Mouse (Mus musculus): ENCODE data around the gene Mab21l2.

DNA sequence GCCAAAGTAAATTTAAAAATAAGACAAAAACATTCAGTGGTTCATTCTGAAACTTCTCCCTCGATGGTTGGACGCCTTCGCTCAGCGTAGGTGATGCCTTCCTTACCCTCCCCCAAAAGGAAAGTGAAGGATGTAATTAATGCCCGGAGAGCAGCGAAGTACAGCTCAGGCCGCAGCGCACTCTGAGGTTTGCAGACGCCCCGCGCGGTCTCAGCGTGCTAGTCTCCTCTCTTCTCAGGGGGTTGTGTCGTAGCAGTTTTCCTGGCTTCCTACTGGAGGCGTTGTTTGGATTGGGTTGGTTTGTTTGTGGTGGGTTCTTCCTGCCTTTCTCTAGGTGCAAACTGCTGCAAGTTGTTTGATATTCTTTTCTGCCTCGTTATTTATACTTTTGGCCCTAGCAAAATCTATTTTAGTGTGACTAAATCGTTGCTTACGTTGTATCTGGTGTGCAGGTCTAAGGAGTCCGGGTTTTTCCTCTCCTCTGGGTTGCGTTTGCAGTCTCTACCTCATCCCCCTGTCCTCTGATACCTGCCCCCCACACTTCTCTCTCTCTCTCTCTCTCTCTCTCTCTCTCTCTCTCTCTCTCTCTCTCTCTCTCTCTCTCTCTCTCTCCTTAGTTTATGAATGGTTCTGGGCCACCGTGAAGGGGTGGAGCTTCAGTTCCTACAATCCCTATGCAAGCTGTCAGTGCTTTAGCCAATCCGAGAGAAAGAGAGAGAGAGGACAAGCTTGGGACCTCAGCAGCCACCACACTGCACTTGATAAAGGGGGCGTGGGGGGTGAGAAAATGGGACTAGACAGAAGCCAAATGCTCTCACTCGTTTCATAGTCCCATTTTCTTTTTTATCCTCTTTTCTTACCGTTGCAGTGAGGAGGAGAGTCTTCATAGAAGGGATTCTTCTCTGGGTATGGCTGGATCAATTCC lies at the start of gene Mab21l2:
- TF ChIP-seq POLR2AphosphoS5 (IDR thresholded peaks at IDR 0.05; ENCODE audit: insufficient replicate concordance, low read depth, low read length) (no peak), CTCF (IDR thresholded peaks at IDR 0.05; ENCODE audit: low read depth, low read length) (no peak), TAL1 (conservative IDR thresholded peaks at IDR 0.05; ENCODE audit: low read depth, low read length) (no peak), GATA2 (IDR thresholded peaks at IDR 0.05; ENCODE audit: borderline replicate concordance, low read depth, low read length) (no peak), GATA1 (IDR thresholded peaks at IDR 0.05; ENCODE audit: borderline replicate concordance, low read length) (no peak)
